Mouse (Mus musculus) ES-E14 (cell line): ENCODE measurements around the gene Prss8. TPM values are rescaled to one million over a fixed set of nuclear protein-coding genes. Genes with fewer than 3 reads are reported as not detected.
A peak's percentile ranks its signal among the peaks of the same experiment; 100 is the strongest.
"Not testable (repeated sequence)": the region's sequence is repeated elsewhere in the genome, so short reads cannot be mapped to it uniquely, and the experiment has no call there.

Experiments
- DNase-seq: peaks from one replicate; pipeline ENCODE4 v3.0.0-alpha.2; 2013; ENCODE audit warnings: low read depth, low spot score
- H3K27ac ChIP-seq: 2 replicates; pipeline ENCODE4 v1.5.1; 2012; ENCODE audit warnings: low read depth, mild to moderate bottlenecking, low read length, moderate library complexity, mixed read lengths; ENCODE audit not compliant: poor library complexity, insufficient read depth, severe bottlenecking
- H3K36me3 ChIP-seq: 2 replicates; pipeline ENCODE4 v1.6.1; 2012; ENCODE audit warnings: mild to moderate bottlenecking, low read length, moderate library complexity, mixed read lengths; ENCODE audit not compliant: control insufficient read depth, poor library complexity, insufficient read depth, severe bottlenecking
- H3K4me1 ChIP-seq, 2 experiments: fragments of 150-350 bp in 1 of 2; sonication (generic) in 1 of 2; 2 replicates each; pipeline ENCODE4 v1.6.1; 2012; ENCODE audit warnings: low read length in 2 of 2, mild to moderate bottlenecking in 1 of 2, mixed read lengths in 1 of 2; ENCODE audit not compliant: control insufficient read depth in 2 of 2, insufficient read depth in 2 of 2, poor library complexity in 1 of 2
- H3K4me3 ChIP-seq, 2 experiments: fragments of 150-350 bp in 1 of 2; sonication (generic) in 1 of 2; 2 replicates each; pipeline ENCODE4 v1.5.1; 2012; ENCODE audit warnings: low read length in 2 of 2, low read depth in 1 of 2, mild to moderate bottlenecking in 1 of 2, mixed read lengths in 1 of 2; ENCODE audit not compliant: insufficient read depth in 1 of 2, poor library complexity in 1 of 2, severe bottlenecking in 1 of 2
- H3K9ac ChIP-seq: 2 replicates; pipeline ENCODE4 v1.6.1; 2012; ENCODE audit warnings: low read depth, mild to moderate bottlenecking, low read length, mixed read lengths; ENCODE audit not compliant: poor library complexity, insufficient read depth, severe bottlenecking
- H3K9me3 ChIP-seq: fragments of 150-350 bp; sonication (generic); 2 replicates; pipeline ENCODE4 v1.6.1; 2012; ENCODE audit warnings: low read depth, mild to moderate bottlenecking, low read length; ENCODE audit not compliant: control insufficient read depth, insufficient read depth
- CHD2 ChIP-seq: IDR thresholded peaks from 2 replicates; pipeline ENCODE4 v1.6.1; 2014; ENCODE audit warnings: mild to moderate bottlenecking, low read depth, low read length, inconsistent platforms
- HCFC1 ChIP-seq: IDR thresholded peaks from 2 replicates; pipeline ENCODE4 v1.6.1; 2012; ENCODE audit warnings: low read length, inconsistent platforms, borderline replicate concordance; ENCODE audit not compliant: insufficient read depth
- MAFK ChIP-seq: IDR thresholded peaks from 2 replicates; pipeline ENCODE4 v1.6.1; 2014; ENCODE audit warnings: mild to moderate bottlenecking, low read depth, low read length, inconsistent platforms; ENCODE audit not compliant: insufficient read depth
- ZC3H11A ChIP-seq: IDR thresholded peaks from 2 replicates; pipeline ENCODE4 v1.6.1; 2012; ENCODE audit warnings: low read depth, mild to moderate bottlenecking, inconsistent platforms, low read length, borderline replicate concordance
- ZNF384 ChIP-seq: IDR thresholded peaks from 2 replicates; pipeline ENCODE4 v1.6.1; 2012; ENCODE audit warnings: low read depth, low read length, inconsistent platforms
- in situ Hi-C, 2 experiments: fragments of 600-800 bp; cut with MboI; formaldehyde crosslinking; loops; one replicate each; pipeline ENCODE4 v1.15.1; 2025; ENCODE audit warnings: low sequenced_read_pairs in 2 of 2, inconsistent platforms in 1 of 2; ENCODE audit not compliant: unreplicated experiment in 2 of 2
- total RNA-seq: library from RNA; depleted of rRNA; stranded (reverse); fragments of 300-350 nt; gene quantifications from 2 replicates; pipeline ENCODE4 v1.2.3, GENCODE M21; 2012

The Prss8 gene
- total RNA-seq, 1 experiment = 11.3 TPM

DNA sequence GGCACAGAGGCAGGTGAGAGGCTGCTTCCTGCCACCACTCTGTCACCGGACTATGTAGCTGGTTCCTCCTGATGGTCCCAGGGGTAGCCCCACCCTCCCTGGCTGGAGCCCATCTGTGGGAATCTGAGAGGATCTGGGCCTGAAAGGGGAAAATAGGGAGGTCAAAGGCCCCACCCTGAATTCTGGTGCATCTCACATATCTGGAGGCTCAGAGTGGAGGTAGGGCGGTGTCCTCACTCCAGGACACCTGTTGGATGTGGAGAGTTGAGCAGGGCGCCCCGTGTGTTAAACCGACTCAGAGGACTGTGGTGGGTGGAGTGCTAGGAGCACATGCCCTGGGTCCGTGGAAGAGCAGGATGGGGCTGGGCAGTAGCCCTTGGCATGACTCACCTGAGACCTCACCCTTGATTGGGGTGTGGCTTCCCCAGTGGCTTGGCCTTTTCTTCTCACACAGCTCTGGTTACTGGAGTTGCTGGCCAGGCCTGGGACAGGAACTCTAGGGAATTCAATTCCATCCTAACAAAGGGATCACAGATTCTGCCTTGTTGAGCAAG is 16.6 kb upstream of the Prss8 start, which contains the start of gene Prss36:
Gene Prss36, minus strand, starts transcription at position 256 of the 554 bp plus-strand sequence.
- Histone ChIP-seq H3K9me3 (no peaks in the 10 kb centered on the region), H3K4me3 (no peak within 1 kb of the TSS), H3K4me1 (peaks cover 0 to 7% of the 10 kb centered on the region in 2 experiments; a peak in 1 of 4 replicates), H3K9ac (no peak within 1 kb of the TSS), H3K36me3 (no peaks in the 10 kb centered on the region), H3K27ac (no peak within 1 kb of the TSS)
- no peak for TF ChIP-seq CHD2
- no peak for TF ChIP-seq ZC3H11A
- no peak for TF ChIP-seq ZNF384
- no peak for TF ChIP-seq HCFC1
- no peak for TF ChIP-seq MAFK
- DNase-seq = no peak
- in situ Hi-C loops = no loop called here

DNA sequence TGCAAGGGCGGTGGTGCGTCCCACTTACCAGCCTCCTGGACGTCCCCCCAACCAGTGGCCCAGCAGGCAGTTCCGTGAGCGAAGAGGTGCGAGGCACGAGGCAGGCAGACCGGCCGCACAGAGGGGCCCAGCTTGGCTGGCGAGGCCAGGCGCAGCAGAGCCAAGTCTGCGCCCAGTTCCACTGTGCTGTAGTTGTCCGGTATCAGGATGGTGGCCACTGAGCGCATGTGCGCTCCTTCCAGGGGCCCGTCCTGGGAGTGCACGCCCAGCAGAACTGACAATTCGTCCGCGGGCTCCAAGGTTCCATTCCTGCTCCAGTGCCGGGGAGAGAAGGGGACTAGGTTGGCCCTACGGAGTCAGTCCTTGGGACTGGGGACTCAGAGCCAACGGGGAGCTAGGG is 14.7 kb upstream of the Prss8 start:
- Histone ChIP-seq H3K4me1 (peaks cover 0 to 5% of the 10 kb centered on the region in 2 experiments; a peak in 1 of 4 replicates), H3K36me3 (no peaks in the 10 kb centered on the region), H3K4me3 (peak overlapping the region; percentile 48 to 65), H3K9me3 (no peaks in the 10 kb centered on the region), H3K9ac (peak overlapping the region; percentile 62), H3K27ac (no peak overlapping the region)
- no peak for TF ChIP-seq MAFK
- no peak for TF ChIP-seq CHD2
- no peak for TF ChIP-seq ZC3H11A
- no peak for TF ChIP-seq HCFC1
- no peak for TF ChIP-seq ZNF384
- in situ Hi-C loops = no loop called here
- DNase-seq = no peak

DNA sequence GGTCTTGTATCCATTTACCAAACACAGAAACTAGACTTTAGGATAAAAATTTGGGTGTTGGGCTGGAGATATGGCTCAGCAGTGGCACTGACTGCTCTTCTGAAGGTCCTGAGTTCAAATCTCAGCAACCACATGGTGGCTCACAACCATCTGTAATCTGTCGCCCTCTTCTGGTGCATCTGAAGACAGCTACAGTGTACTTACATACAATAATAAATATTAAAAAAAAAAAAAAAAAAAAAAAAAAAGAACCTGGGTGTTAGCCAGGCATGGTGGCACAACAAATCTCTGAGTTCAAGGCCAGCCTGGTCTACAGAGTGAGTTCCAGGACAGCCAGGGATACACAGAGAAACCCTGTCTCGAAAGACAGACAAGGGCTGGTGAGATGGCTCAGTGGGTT is 12.2 kb upstream of the Prss8 start:
- H3K9me3 ChIP-seq, H3K4me3 ChIP-seq, H3K4me1 ChIP-seq, DNase-seq, H3K27ac ChIP-seq, H3K36me3 ChIP-seq, H3K9ac ChIP-seq, in situ Hi-C loops: not testable (repeated sequence)
- peak; percentile 79 for TF ChIP-seq ZNF384

DNA sequence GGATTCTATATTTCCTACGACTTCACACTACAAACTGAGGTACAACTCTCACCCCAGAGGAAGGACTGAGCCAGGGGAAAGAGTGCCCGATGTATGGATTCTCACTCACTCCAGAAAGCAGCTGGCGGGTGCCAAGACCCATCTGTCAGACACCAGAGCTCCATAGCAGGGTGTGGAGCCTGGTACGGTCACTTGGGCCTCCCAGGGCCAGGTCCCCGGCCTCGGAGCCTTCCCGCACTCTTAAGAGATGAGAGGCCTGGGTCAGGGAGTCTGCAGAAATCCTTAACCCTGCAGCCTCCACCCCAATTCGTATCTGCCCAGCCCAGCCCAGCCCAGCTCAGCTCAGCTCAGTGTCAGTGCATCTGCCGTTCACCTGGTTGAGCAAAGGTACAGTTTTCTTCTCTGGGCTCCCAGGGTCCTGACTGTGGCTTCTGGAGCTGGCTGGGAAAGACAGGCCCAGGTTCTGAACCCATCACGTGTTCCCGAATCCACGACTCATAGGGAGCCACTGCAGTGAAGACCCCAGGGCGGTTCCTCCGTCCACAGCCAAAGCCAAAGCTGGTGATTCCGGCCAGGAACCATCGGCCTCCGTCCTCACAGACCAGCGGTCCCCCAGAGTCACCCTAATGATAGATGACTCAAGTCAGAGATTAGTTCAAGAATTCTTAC is 6.4 kb upstream of the Prss8 start:
- H3K9me3 ChIP-seq = no peaks in the 10 kb centered on the region
- DNase-seq = no peak
- H3K36me3 ChIP-seq = no peaks in the 10 kb centered on the region
- TF ChIP-seq CHD2 = no peak
- peaks cover 11 to 23% of the 10 kb centered on the region in 2 experiments; a peak in 3 of 4 replicates for H3K4me1 ChIP-seq
- peak overlapping the region; percentile 91 for H3K9ac ChIP-seq
- in situ Hi-C loops = no loop called here
- H3K4me3 ChIP-seq = peak overlapping the region; percentile 81 to 89
- H3K27ac ChIP-seq = no peak overlapping the region; the same call in 1 of the 2 replicates

DNA sequence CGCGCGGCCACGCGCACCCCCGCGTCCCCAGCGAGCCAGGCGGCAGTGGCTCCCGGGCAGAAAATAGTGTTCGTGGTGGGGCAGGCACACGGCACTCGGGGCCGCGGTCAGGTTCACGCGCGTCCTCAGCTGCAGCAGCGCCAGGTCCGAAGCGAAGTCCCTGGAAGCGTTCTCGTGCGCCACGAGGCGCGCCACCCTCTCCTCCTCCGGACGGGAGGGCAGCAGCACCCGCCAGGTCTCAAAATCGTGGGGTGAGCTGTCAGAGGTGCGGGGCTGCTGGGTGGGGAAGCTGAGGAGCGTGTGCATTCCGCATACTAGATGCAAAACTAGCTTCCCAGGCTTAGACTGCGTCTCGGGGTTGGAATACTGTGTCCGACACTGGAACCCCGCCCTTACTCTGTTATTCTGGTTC is 5.8 kb upstream of the Prss8 start:
- in situ Hi-C loops = no loop called here
- 0 out of 2 replicates have a peak overlapping the region, but pooled peaks have one; percentile 7 for H3K27ac ChIP-seq

More for the DNA sequence above, 5.8 kb upstream of the Prss8 start:
- Histone ChIP-seq H3K9ac (peak overlapping the region; percentile 91), H3K9me3 (no peaks in the 10 kb centered on the region), H3K36me3 (no peaks in the 10 kb centered on the region), H3K4me1 (peaks cover 13 to 26% of the 10 kb centered on the region in 2 experiments; a peak in 3 of 4 replicates), H3K4me3 (peak overlapping the region; percentile 81 to 89)
- no peak for DNase-seq
- TF ChIP-seq ZC3H11A (no peak), HCFC1 (0 out of 2 replicates have a peak, but pooled peaks have one; percentile 4)
